ENCODE assay signal across 8 mouse cellular contexts in genomic region chr9:57644944-57645893, GRCm38 (mm10). TPM values are rescaled to one million over a fixed set of nuclear protein-coding genes. Genes with fewer than 3 reads are reported as not detected.
A peak's percentile ranks its signal among the peaks of the same experiment; 100 is the strongest.
DNase-seq lines count a peak whose midpoint lies in the region; ATAC-seq lines count a peak whose summit lies in the region.

No protein-coding gene starts in this region.

- ATAC-seq in inflammation-experienced regulatory T-cells, adult 6 months = peak; percentile 47
- peak; percentile 61 for ATAC-seq in megakaryocyte progenitor cell, adult 5-6 weeks (replicated peaks; ENCODE audit: poor library complexity)

- intact Hi-C loops in gastrocnemius, postnatal 14 days (cut with DNase I; ENCODE audit: low total_unique reads) = loop anchor here (2.0 to 5.0 kb wide), 2 partner anchors 16 to 53 kb away; no protein-coding TSS in a partner anchor
- intact Hi-C loops in left cerebral cortex, postnatal 10 days (cut with DNase I) = loop anchor here (5.0 kb wide), 1 partner anchor 58 kb away; the partner anchor contains the start of gene Ulk3

- DNase-seq in adrenal gland, adult 18-20 months (ENCODE audit: low spot score in 2 of 2) = peak; percentile 97 to 98
- DNase-seq in embryo, embryonic 10.5 days (ENCODE audit: low spot score) = peak; percentile 93
- peak; percentile 94 for DNase-seq in gastrocnemius, postnatal 14 days
- peak; percentile 89 to 93 for DNase-seq in left cerebral cortex, postnatal 10 days (ENCODE audit: extremely low spot score in 1 of 2, low spot score in 2 of 2)
- DNase-seq in right cerebral cortex, postnatal 10 days (ENCODE audit: low spot score in 2 of 2) = peak; percentile 92 to 95
- peak; percentile 94 for DNase-seq in urinary bladder, postnatal 14 days (ENCODE audit: low spot score)

RNA-seq across cellular contexts. Expression of gene Csk, which starts 8.2 kb away (rescaled TPM):
- total RNA-seq in adrenal gland, adult 18-20 months (2021) = 10 to 100 TPM; 62.2 to 89.1 TPM
- 10 to 100 TPM; 14.5 to 19.3 TPM for total RNA-seq in gastrocnemius, postnatal 14 days (2021)
- polyA plus RNA-seq in inflammation-experienced regulatory T-cells, adult 6 months (2017; shearing (Covaris generic)) = 100 to 1,000 TPM; 113 to 133 (median 122) TPM
- total RNA-seq in left cerebral cortex, postnatal 10 days (2021) = 10 to 100 TPM; 64.6 to 66.3 TPM
- 58.6 and 71.3 TPM in 2 replicates for total RNA-seq in megakaryocyte progenitor cell, adult 5-6 weeks (2015)
- total RNA-seq in megakaryocyte progenitor cell, adult 5-6 weeks (2017) = 119 and 152 TPM in 2 replicates

RNA-seq across cellular contexts. Expression of gene Lman1l, which starts 24.6 kb away (rescaled TPM):
- not detected for total RNA-seq in adrenal gland, adult 18-20 months (2021)
- not detected for total RNA-seq in gastrocnemius, postnatal 14 days (2021)
- polyA plus RNA-seq in inflammation-experienced regulatory T-cells, adult 6 months (2017; shearing (Covaris generic)) = under 1 TPM; 0.23 to 0.97 (median 0.40) TPM
- not detected for total RNA-seq in left cerebral cortex, postnatal 10 days (2021)
- not detected in 2 replicates for total RNA-seq in megakaryocyte progenitor cell, adult 5-6 weeks (2015)
- not detected in 2 replicates for total RNA-seq in megakaryocyte progenitor cell, adult 5-6 weeks (2017)

RNA-seq across cellular contexts. Expression of gene Cyp1a2, which starts 38.3 kb away (rescaled TPM):
- under 1 TPM in 1 of 2 experiments, not detected in 1; 0.20 TPM for total RNA-seq in adrenal gland, adult 18-20 months (2021)
- total RNA-seq in gastrocnemius, postnatal 14 days (2021) = not detected
- polyA plus RNA-seq in inflammation-experienced regulatory T-cells, adult 6 months (2017; shearing (Covaris generic)) = not detected
- not detected for total RNA-seq in left cerebral cortex, postnatal 10 days (2021)
- total RNA-seq in megakaryocyte progenitor cell, adult 5-6 weeks (2015) = not detected in 2 replicates
- not detected in 2 replicates for total RNA-seq in megakaryocyte progenitor cell, adult 5-6 weeks (2017)

RNA-seq across cellular contexts. Expression of gene Cplx3, which starts 39.1 kb away (rescaled TPM):
- not detected for total RNA-seq in adrenal gland, adult 18-20 months (2021)
- total RNA-seq in gastrocnemius, postnatal 14 days (2021) = not detected
- polyA plus RNA-seq in inflammation-experienced regulatory T-cells, adult 6 months (2017; shearing (Covaris generic)) = not detected
- 10 to 100 TPM; 15.6 to 17.8 TPM for total RNA-seq in left cerebral cortex, postnatal 10 days (2021)
- total RNA-seq in megakaryocyte progenitor cell, adult 5-6 weeks (2015) = not detected in 2 replicates
- total RNA-seq in megakaryocyte progenitor cell, adult 5-6 weeks (2017) = not detected in 2 replicates

RNA-seq across cellular contexts. Expression of gene Cyp1a1, which starts 42.5 kb away (rescaled TPM):
- 1 to 10 TPM in 1 of 2 experiments, under 1 TPM in 1; 0.17 to 1.0 TPM for total RNA-seq in adrenal gland, adult 18-20 months (2021)
- total RNA-seq in gastrocnemius, postnatal 14 days (2021) = under 1 TPM; 0.16 to 0.37 TPM
- under 1 TPM in 2 of 3 experiments, not detected in 1; 0.21 TPM for polyA plus RNA-seq in inflammation-experienced regulatory T-cells, adult 6 months (2017; shearing (Covaris generic))
- total RNA-seq in left cerebral cortex, postnatal 10 days (2021) = under 1 TPM; 0.41 to 0.43 TPM
- total RNA-seq in megakaryocyte progenitor cell, adult 5-6 weeks (2015) = 0.39 TPM in 1 of 2 replicates, not detected in the other
- 0.20 TPM in 1 of 2 replicates, not detected in the other for total RNA-seq in megakaryocyte progenitor cell, adult 5-6 weeks (2017)

Comparison
In these comparisons a context has a peak if more than half of its experiments do, and no peak if none do; other contexts are left out.
1. Peak in every context shown above with its lines: DNase-seq and ATAC-seq.